Mouse (Mus musculus) megakaryocyte-erythroid progenitor cell, adult 5-6 weeks (primary cell): ENCODE data around the gene Mepce. TPM values are rescaled to one million over a fixed set of nuclear protein-coding genes. Genes with fewer than 3 reads are reported as not detected.
A peak's percentile ranks its signal among the peaks of the same experiment; 100 is the strongest.
"Not testable (repeated sequence)": the region's sequence is repeated elsewhere in the genome, so short reads cannot be mapped to it uniquely, and the experiment has no call there.

Experiments
- ATAC-seq: replicated peaks from 2 replicates; pipeline ENCODE4 v1.8.0; 2016; ENCODE audit warnings: mild to moderate bottlenecking, inconsistent platforms; ENCODE audit not compliant: severe bottlenecking, poor library complexity, low FRiP score, low TSS enrichment
- total RNA-seq, 2 experiments: library from RNA; stranded (forward) in 1 of 2; stranded (reverse) in 1 of 2; fragments of 200-1000, 215-1000 nt in 1 of 2; fragments of >200 nt in 1 of 2; fragmentation: Nextera tagmentation in 1 of 2; gene quantifications; 2 replicates each; pipeline ENCODE4 v1.2.3; 2014 to 2017

The Mepce gene
- total RNA-seq, 2 experiments from 2014 or later: 26.7 to 59.2 TPM

GRCm38 (mm10) chr5:137766270-137766669, 21.2 kb downstream of the Mepce start:
- no peak for ATAC-seq

GRCm38 (mm10) chr5:137764609-137765340, 22.7 kb downstream of the Mepce start:
- ATAC-seq: no peak

- ATAC-seq: peak; percentile 89
Observed at GRCm38 (mm10) chr5:137759971-137760412, 27.5 kb downstream of the Mepce start.

GRCm38 (mm10) chr5:137758921-137759534, 28.4 kb downstream of the Mepce start:
- ATAC-seq: no peak

- ATAC-seq: no peak
Observed at GRCm38 (mm10) chr5:137757887-137758286, 29.6 kb downstream of the Mepce start.

GRCm38 (mm10) chr5:137756882-137757661, 30.4 kb downstream of the Mepce start:
- ATAC-seq: peak; percentile 67

- no peak for ATAC-seq
Observed at GRCm38 (mm10) chr5:137756106-137756505, 31.3 kb downstream of the Mepce start.

GRCm38 (mm10) chr5:137755425-137755824, 32.0 kb downstream of the Mepce start:
- ATAC-seq: no peak

GRCm38 (mm10) chr5:137753111-137753832, 34.2 kb downstream of the Mepce start:
- no peak for ATAC-seq

GRCm38 (mm10) chr5:137751988-137752387, 35.5 kb downstream of the Mepce start:
- ATAC-seq: no peak

GRCm38 (mm10) chr5:137751221-137751887, 36.1 kb downstream of the Mepce start:
- ATAC-seq: no peak

GRCm38 (mm10) chr5:137750212-137750611, 37.2 kb downstream of the Mepce start:
- not testable (repeated sequence) for ATAC-seq

- no peak for ATAC-seq
Observed at GRCm38 (mm10) chr5:137749196-137749836, 38.1 kb downstream of the Mepce start.

GRCm38 (mm10) chr5:137748130-137748770, 39.2 kb downstream of the Mepce start:
- ATAC-seq: no peak

- peak; percentile 12 for ATAC-seq
Observed at GRCm38 (mm10) chr5:137747326-137747961, 40.0 kb downstream of the Mepce start.

GRCm38 (mm10) chr5:137746851-137747325, 40.6 kb downstream of the Mepce start:
- ATAC-seq: no peak

GRCm38 (mm10) chr5:137746282-137746850, 41.1 kb downstream of the Mepce start:
- peak; percentile 28 for ATAC-seq
